Mouse (Mus musculus) CD4-positive, CD25-positive, alpha-beta regulatory T cell, adult 9 weeks (primary cell): ENCODE results near the gene Olfr1395. TPM values are rescaled to one million over a fixed set of nuclear protein-coding genes. Genes with fewer than 3 reads are reported as not detected.

ENCODE experiments used
- polyA plus RNA-seq: library from polyadenylated mRNA; unstranded; fragments of 100-300 nt; shearing (Covaris generic); gene quantifications from one replicate; pipeline ENCODE4 v1.2.1, GENCODE M21; 2017

Gene Olfr1395
- not detected for polyA plus RNA-seq

GRCm38 (mm10) chr11:49141974-49142373 is at the start of gene Olfr1395:
Gene Olfr1395 (plus strand): TSS chr11:49142274.

GRCm38 (mm10) chr11:49114774-49115173 is 27.3 kb upstream of the Olfr1395 start, which contains the start of gene Olfr1396:
Gene Olfr1396 (minus strand): TSS chr11:49114874.

GRCm38 (mm10) chr11:49154077-49154476 is 12.0 kb downstream of the Olfr1395 start, which contains the start of gene Olfr1394:
Gene Olfr1394 (plus strand): TSS chr11:49154377.

GRCm38 (mm10) chr11:49186955-49187488 is 44.9 kb downstream of the Olfr1395 start, which contains the start of gene Btnl9:
Gene Btnl9 (minus strand): TSS chr11:49187159.

Other genes starting within 250 kb of the Olfr1395 start
- gene Gm5431, start 240.1 kb upstream of the Olfr1395 start, polyA plus RNA-seq, result 1.9 TPM
- 278 TPM for gene Psme2b, start 196.1 kb upstream of the Olfr1395 start, polyA plus RNA-seq
- gene Olfr56, start 163.4 kb upstream of the Olfr1395 start, polyA plus RNA-seq, result 1.0 TPM
- 284 TPM for gene 9930111J21Rik1, start 162.9 kb upstream of the Olfr1395 start, polyA plus RNA-seq
- gene Gm12185, start 150.0 kb upstream of the Olfr1395 start, polyA plus RNA-seq, result 7.8 TPM
- 292 TPM for gene Tgtp1, start 148.1 kb upstream of the Olfr1395 start, polyA plus RNA-seq
- gene 9930111J21Rik2, start 91.0 kb upstream of the Olfr1395 start, polyA plus RNA-seq, result 161 TPM
- gene Tgtp2, start 78.1 kb upstream of the Olfr1395 start, polyA plus RNA-seq, result 361 TPM
- 537 TPM for gene Ifi47, start 65.7 kb upstream of the Olfr1395 start, polyA plus RNA-seq
- gene Olfr1396, start 27.4 kb upstream of the Olfr1395 start, polyA plus RNA-seq, result not detected
- not detected for gene Olfr1394, start 12.1 kb downstream of the Olfr1395 start, polyA plus RNA-seq
- gene Btnl9, start 44.9 kb downstream of the Olfr1395 start, polyA plus RNA-seq, result not detected
- 82.0 TPM for gene Zfp62, start 61.0 kb downstream of the Olfr1395 start, polyA plus RNA-seq
- gene Mgat1, start 101.9 kb downstream of the Olfr1395 start, polyA plus RNA-seq, result 117 TPM
- not detected for gene Olfr1393, start 136.0 kb downstream of the Olfr1395 start, polyA plus RNA-seq
- not detected for gene Olfr1392, start 143.0 kb downstream of the Olfr1395 start, polyA plus RNA-seq
- gene Olfr10, start 162.5 kb downstream of the Olfr1395 start, polyA plus RNA-seq, result not detected
- not detected for gene Olfr1391, start 180.5 kb downstream of the Olfr1395 start, polyA plus RNA-seq
- gene Olfr1390, start 192.9 kb downstream of the Olfr1395 start, polyA plus RNA-seq, result not detected